Mouse (Mus musculus) limb, embryonic 12.5 days (tissue): Measurements from ENCODE around the gene Mthfsl. TPM values are rescaled to one million over a fixed set of nuclear protein-coding genes. Genes with fewer than 3 reads are reported as not detected.
"Not testable (repeated sequence)": the region's sequence is repeated elsewhere in the genome, so short reads cannot be mapped to it uniquely, and the experiment has no call there.

ENCODE experiments used
- ATAC-seq: fragments of 200-750 bp; cut with Nextera tagmentation; 2 replicates; pipeline ENCODE4 v1.8.0; 2017; ENCODE audit warnings: low read depth, moderate TSS enrichment; ENCODE audit not compliant: insufficient number of reproducible peaks, insufficient read depth, low FRiP score, low TSS enrichment
- H3K27ac ChIP-seq: fragments of 300-500 bp; sonication (generic); 2 replicates; pipeline ENCODE4 v1.5.1; 2016; ENCODE audit warnings: mild to moderate bottlenecking, moderate library complexity
- H3K27me3 ChIP-seq: fragments of 300-500 bp; sonication (generic); 2 replicates; pipeline ENCODE4 v1.6.1; 2016; ENCODE audit warnings: mild to moderate bottlenecking, moderate library complexity
- H3K36me3 ChIP-seq: fragments of 300-500 bp; sonication (generic); 2 replicates; pipeline ENCODE4 v1.6.1; 2016; ENCODE audit warnings: mild to moderate bottlenecking, moderate library complexity
- H3K4me1 ChIP-seq: fragments of 300-500 bp; sonication (generic); replicated peaks from 2 replicates; pipeline ENCODE4 v1.6.1; 2016
- H3K4me2 ChIP-seq: fragments of 300-500 bp; sonication (generic); 2 replicates; pipeline ENCODE4 v1.6.1; 2016; ENCODE audit warnings: mild to moderate bottlenecking, moderate library complexity
- H3K4me3 ChIP-seq: fragments of 300-500 bp; sonication (generic); replicated peaks from 2 replicates; pipeline ENCODE4 v1.5.1; 2016; ENCODE audit warnings: mild to moderate bottlenecking
- H3K9ac ChIP-seq: fragments of 300-500 bp; sonication (generic); replicated peaks from 2 replicates; pipeline ENCODE4 v1.6.1; 2016; ENCODE audit warnings: mild to moderate bottlenecking, moderate library complexity
- H3K9me3 ChIP-seq: fragments of 300-500 bp; sonication (generic); 2 replicates; pipeline ENCODE4 v1.6.1; 2016; ENCODE audit warnings: mild to moderate bottlenecking, moderate library complexity
- whole genome bisulfite sequencing: fragments of 180-500 bp; shearing (Covaris S2); methylation state at CpG from one replicate; pipeline ENCODE4 v1.1.7; 2016; 5-methylcytosine and 5-hydroxymethylcytosine counted together
- polyA plus RNA-seq: library from polyadenylated mRNA; unstranded; fragments of >200 nt; fragmentation: Nextera tagmentation; extraction: Ambion mirVana; gene quantifications from 2 replicates; pipeline ENCODE4 v1.2.1, GENCODE M21; 2016

Mthfsl gene
- polyA plus RNA-seq, result 36.6 and 42.9 TPM in 2 replicates

DNA sequence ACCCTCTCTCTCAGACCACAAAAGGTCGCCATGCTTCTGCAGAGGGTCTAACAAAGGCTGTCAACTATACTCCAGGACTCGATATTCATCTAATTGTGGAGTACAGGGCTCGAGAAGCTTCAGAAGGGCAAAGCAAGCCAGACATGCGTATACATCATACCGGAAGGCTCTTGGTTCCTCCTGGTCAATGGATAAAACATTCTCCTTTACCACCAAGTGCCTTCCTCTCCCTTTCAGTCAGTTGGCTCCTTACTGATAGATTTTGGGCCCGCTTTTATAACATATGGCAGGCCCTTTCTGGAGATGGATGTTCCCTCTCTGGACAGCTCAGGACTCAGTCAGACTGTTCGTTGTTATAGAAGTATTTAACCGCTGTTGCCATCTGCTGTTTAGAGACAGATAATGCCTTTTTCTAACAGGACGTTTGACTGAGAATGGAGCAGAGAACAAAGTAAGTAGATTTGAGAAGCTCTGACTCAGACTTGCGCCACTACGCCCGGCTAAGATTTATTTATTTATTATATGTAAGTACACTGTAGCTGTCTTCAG lies at the start of gene Mthfsl:
TSS of gene Mthfsl (minus strand) at position 308 of the 549 bp plus-strand sequence.
- ATAC-seq, result peak; percentile 56; the same call in 1 of the 2 replicates
- WGBS, result 39% methylated on average over 11 of the region's 12 CpGs
- H3K27ac ChIP-seq, result peak within 1 kb of the TSS; percentile 80; the same call in 1 of the 2 replicates

DNA sequence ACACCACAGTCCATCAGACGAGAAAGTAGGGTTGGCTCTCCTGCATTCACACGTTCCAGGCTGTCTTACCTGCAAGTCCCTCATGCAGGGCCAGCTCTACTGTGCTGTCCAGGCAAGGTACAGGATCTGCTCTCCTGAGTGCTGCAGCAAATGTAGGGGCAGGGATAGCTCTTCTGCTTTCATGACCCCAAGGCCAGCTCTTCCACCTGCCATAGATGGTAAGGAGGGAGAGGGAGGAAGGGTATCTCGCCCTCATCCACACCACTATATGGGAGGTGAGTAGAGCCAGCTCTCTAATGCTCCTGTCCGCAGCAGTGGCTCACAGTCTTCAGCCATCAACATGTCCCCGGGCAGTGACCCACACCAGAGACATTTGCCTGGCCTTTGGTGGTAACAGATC lies 49.4 kb upstream of the Mthfsl start:
- not testable (repeated sequence) for H3K27ac ChIP-seq, H3K9me3 ChIP-seq, ATAC-seq, H3K4me2 ChIP-seq, H3K4me1 ChIP-seq, H3K9ac ChIP-seq, H3K27me3 ChIP-seq, H3K36me3 ChIP-seq, H3K4me3 ChIP-seq
- 83% methylated on average over 4 of the region's 5 CpGs for WGBS

More for the DNA sequence above, at the start of gene Mthfsl:
- peak within 1 kb of the TSS; percentile 51 for H3K4me2 ChIP-seq
- H3K9me3 ChIP-seq, H3K36me3 ChIP-seq, H3K4me1 ChIP-seq, H3K27me3 ChIP-seq, H3K9ac ChIP-seq: not testable (repeated sequence)
- peak within 1 kb of the TSS; percentile 33 for H3K4me3 ChIP-seq

DNA sequence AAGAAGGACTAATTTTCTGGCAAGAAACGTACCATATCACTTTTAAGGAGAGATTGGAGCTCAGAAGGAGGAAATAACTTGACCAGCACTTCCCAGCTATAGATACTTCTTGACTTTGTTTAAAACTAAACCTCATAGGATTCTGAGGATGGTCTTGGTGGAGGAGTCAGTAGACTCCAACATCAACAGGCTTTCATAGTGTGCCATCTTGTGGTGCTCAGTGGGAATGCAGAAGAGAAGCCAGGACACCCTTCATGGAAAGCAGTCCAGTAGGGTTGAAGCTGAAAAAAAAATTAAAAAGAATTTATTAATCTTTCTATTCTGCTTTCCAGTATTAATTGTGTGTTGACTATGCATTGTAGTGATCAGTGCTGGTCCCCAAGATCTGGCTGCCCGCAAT lies 26.6 kb upstream of the Mthfsl start:
- H3K27me3 ChIP-seq, H3K4me3 ChIP-seq, H3K4me1 ChIP-seq, H3K9ac ChIP-seq, H3K36me3 ChIP-seq, ATAC-seq, H3K27ac ChIP-seq, H3K4me2 ChIP-seq, H3K9me3 ChIP-seq: not testable (repeated sequence)
- WGBS, result 50% methylated on average over 1 of the region's 2 CpGs

DNA sequence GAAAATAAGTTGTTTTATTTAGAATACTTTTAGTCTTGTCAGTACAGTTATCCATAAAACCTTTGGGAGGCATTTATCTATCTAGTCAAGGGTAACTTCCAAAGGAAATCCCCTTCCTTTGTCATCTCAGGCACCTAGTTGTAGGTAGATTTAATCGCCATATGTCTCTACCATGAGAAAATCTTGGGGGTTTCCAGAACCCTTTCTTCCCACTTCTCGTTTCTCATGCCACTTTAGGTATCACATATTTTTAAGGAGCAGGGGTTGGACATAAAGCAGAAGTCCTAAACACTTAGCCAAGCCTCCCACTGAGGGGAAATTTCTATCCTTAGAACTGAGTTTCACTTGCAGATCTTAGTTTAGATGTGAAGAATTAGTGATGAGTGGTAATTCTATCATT lies 25.9 kb upstream of the Mthfsl start:
- H3K4me3 ChIP-seq, H3K27ac ChIP-seq, ATAC-seq, H3K9me3 ChIP-seq, H3K4me2 ChIP-seq, H3K27me3 ChIP-seq, H3K9ac ChIP-seq, H3K4me1 ChIP-seq, H3K36me3 ChIP-seq: not testable (repeated sequence)
- 100% methylated on average over 1 of the region's 2 CpGs for WGBS

DNA sequence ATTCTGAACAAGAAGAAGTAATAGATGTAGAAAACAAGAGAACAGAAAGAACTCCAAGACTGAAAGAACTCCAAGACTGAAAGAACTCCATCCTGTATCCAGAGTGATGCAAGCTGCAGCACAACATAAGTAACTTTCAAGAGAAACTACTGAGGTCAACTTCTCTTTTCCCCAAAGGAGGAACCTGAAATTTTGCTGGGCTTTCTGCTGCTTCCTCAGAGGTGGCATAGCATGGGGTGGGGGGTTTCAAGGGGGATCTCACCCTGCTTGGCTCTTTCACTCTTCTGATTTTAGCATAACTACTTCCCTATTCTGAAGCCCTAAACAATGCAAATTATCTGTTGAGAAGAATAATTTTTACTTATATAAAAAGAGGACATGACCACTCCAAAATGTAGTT lies 15.2 kb upstream of the Mthfsl start:
- not testable (repeated sequence) for H3K9me3 ChIP-seq, H3K36me3 ChIP-seq, H3K4me1 ChIP-seq, ATAC-seq, H3K4me3 ChIP-seq, H3K9ac ChIP-seq, H3K4me2 ChIP-seq, H3K27ac ChIP-seq, H3K27me3 ChIP-seq

DNA sequence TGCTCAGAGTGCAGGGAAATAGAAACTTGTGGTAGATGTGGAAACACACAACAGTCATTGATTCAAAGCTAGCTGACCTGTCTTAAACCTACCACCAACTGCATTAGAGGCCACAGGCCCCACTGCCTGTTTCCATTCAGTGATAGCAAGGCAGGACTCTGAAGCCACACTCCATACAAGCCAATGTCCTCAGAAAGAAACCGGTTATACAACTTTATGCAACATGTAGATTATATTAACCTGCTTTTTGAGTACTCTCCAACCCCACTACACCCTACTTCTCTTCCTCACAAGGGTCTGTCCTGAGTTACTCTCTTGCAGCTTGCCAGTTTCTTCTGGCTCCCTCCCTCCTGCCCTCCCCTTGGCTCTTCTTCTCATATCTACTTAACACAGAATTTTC lies 13.1 kb upstream of the Mthfsl start:
- WGBS, result 68% methylated on average over 1 of the region's 1 CpGs
- not testable (repeated sequence) for H3K9me3 ChIP-seq, H3K4me3 ChIP-seq, H3K27ac ChIP-seq, H3K4me1 ChIP-seq, ATAC-seq, H3K27me3 ChIP-seq, H3K9ac ChIP-seq, H3K36me3 ChIP-seq, H3K4me2 ChIP-seq

DNA sequence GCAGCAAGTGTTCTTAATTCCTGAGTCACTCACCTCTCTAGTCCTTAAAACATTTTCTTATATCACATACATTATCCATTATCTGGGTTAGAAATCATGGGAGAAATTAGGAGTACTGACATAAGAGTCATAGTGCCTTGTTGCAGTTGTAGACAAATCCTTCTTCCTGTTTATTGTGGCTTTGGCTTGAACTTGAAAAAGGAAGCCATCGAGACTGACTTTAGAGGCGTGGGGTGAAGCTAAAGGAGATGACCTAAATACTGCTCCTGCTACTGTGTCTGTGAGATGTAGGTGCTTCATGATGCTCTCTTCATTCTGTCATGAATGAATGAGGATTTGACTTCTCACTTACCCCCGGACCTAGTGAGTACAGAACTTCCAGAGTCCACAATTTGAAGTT lies 12.2 kb upstream of the Mthfsl start:
- WGBS, result 85% methylated on average over 3 of the region's 3 CpGs

DNA sequence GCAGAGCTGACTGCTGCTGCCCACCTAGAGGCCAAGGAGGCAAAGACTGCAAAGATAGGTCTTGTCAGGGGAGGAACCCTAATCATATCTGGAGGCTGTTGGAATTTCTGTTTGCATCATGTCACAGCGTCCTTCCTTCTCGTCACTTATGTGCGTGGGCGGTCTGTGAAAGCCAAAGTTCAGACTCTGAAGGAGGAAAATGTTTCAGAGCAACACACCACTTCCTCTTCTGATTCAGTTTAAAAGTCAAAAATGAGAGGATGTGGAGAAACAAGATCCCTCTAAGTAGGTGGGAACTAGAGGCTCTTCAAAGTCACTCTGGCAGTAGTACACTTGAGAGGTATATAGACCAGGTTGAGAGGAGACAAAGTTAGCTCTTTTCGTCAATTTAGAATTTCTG lies 11.6 kb upstream of the Mthfsl start, which contains the start of gene Bcl2a1d:
TSS of gene Bcl2a1d (minus strand) at position 187 of the 400 bp plus-strand sequence.
- not testable (repeated sequence) for H3K27ac ChIP-seq, H3K36me3 ChIP-seq, H3K4me3 ChIP-seq, H3K4me1 ChIP-seq, ATAC-seq, H3K27me3 ChIP-seq, H3K9ac ChIP-seq, H3K4me2 ChIP-seq, H3K9me3 ChIP-seq
- 83% methylated on average over 5 of the region's 5 CpGs for WGBS

More for the DNA sequence above, 12.2 kb upstream of the Mthfsl start:
- H3K4me2 ChIP-seq, H3K36me3 ChIP-seq, H3K4me1 ChIP-seq, H3K9ac ChIP-seq, H3K4me3 ChIP-seq, H3K27ac ChIP-seq, H3K9me3 ChIP-seq, H3K27me3 ChIP-seq, ATAC-seq: not testable (repeated sequence)

DNA sequence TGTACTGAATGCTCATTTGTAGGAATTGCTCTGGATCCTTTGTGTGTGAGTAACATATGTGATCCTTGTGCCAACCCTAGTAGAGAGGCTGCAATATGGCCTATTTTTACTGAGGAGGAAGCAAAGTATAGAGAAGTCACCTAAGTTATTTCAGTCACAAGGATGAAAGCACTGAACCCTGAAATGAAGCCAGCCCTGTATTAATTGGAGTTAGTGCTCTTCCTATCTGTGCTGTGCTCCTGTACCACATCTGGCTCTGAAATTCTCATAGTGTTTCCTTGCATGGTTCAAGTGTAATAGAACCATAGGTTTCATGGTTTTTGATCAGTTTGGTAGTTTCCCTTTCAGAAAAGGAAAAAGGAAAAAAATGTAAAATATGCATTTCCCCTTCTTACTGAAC lies 8.2 kb upstream of the Mthfsl start:
- H3K9me3 ChIP-seq, H3K9ac ChIP-seq, H3K27me3 ChIP-seq, H3K4me1 ChIP-seq, ATAC-seq, H3K36me3 ChIP-seq, H3K4me2 ChIP-seq, H3K27ac ChIP-seq, H3K4me3 ChIP-seq: not testable (repeated sequence)

DNA sequence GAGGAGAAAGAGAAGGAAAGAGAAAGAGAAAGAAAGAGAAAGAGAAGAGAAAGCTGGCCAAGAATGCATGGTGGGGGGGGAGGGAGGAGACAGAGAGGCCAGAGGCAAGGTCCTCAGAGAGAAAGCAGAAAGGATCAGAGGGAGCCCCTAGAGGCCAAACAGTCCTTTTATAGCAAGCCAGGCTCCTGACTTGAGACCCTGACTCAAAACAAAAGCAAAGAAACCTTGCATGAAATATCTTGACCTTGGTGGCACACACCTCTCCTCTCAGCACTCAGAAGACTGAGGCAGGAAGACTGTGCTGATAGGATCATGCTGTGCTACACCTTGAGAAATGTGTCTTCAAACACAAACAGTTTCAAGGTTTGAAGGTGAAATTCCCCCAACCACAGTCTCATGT lies 1.5 kb upstream of the Mthfsl start:
- H3K9ac ChIP-seq, H3K36me3 ChIP-seq, H3K4me1 ChIP-seq, H3K27me3 ChIP-seq, H3K27ac ChIP-seq, ATAC-seq, H3K9me3 ChIP-seq, H3K4me3 ChIP-seq, H3K4me2 ChIP-seq: not testable (repeated sequence)

DNA sequence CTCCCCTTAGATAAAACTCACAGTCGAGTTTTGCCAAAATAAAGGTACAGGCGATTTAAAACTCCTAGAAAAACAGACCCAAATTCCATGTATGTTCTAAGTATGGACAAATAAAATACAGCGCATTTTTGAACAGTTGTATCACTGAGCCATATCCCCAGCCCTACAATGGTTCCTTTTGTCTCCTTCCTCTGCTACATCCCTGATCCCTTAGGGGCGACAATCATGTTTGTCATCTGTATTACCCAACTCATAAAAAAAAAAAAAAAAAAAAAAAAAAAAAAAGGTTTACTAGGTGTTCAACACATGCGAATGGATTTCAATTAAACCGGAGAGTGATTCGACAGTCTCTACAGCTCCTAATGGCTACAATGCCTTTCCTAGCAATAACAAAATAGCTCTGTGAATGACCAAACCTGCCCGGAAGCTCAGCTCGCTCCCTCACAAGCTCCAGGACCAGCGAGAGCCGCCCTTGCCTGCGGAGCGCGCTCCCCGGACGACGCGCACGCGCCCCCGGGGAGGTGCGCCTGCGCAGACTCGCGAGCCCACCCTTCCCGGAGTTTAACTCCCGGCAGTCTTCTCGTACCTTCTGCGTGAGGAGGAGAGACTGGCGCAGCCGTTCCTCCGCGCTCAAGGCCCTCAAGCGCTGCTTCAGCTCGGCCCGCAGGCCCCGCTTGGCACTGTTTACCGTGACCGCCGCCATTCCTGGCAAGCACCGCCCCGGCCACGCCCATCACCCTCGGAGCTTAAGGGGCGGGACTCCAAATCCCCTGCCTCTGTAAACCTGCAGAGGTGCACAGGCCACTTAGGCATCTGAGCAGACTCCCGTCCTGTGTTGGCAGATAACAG lies 799 bp downstream of the Mthfsl start:
- Histone ChIP-seq H3K4me2 (peak overlapping the region; percentile 51), H3K27ac (peak overlapping the region; percentile 80; the same call in 1 of the 2 replicates), H3K4me3 (peak overlapping the region; percentile 33)
- H3K36me3 ChIP-seq, H3K27me3 ChIP-seq, H3K9me3 ChIP-seq, H3K9ac ChIP-seq, H3K4me1 ChIP-seq: not testable (repeated sequence)
- 17% methylated on average over 24 of the region's 46 CpGs for WGBS
- peak; percentile 93 for ATAC-seq

DNA sequence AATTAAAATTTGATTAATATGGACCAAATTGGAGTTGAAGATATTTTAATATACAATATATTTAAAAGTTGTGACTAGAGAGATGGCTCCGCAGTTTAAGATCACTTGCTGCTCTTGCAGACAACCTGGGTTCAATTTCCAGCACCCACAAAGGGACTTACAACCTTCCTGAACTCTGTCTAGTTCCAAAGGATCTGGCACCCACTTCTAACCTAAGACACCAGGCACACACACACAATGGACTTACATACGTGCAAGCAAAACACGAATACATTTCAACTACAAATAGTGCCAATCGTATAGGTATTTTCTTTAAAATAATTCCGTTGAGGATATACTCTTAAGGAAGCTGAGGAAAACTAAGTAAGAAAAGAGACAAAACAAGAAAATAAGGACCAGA lies 1.5 kb downstream of the Mthfsl start:
- H3K27ac ChIP-seq, H3K27me3 ChIP-seq, H3K36me3 ChIP-seq, H3K4me3 ChIP-seq, H3K4me1 ChIP-seq, ATAC-seq, H3K9me3 ChIP-seq, H3K9ac ChIP-seq: not testable (repeated sequence)
- H3K4me2 ChIP-seq, result peak overlapping the region; percentile 51
- WGBS, result 79% methylated on average over 5 of the region's 5 CpGs
